Mouse (Mus musculus): Measurements from ENCODE around the gene Apoh. TPM values are rescaled to one million over a fixed set of nuclear protein-coding genes. Genes with fewer than 3 reads are reported as not detected.

Apoh gene
- polyA plus RNA-seq, 1 experiment: 0.06 TPM

GRCm38 (mm10) chr11:108378363-108378751, 35.2 kb downstream of the Apoh start:
- no peak overlapping the region for H3K4me3 ChIP-seq (ENCODE audit: insufficient read depth, poor library complexity, severe bottlenecking)
- H3K79me3 ChIP-seq (ENCODE audit: low read depth): no peaks in the 10 kb centered on the region
- H3K36me3 ChIP-seq (ENCODE audit: control insufficient read depth, insufficient read depth): no peaks in the 10 kb centered on the region
- TF ChIP-seq USF1 (IDR thresholded peaks at IDR 0.05; ENCODE audit: low read depth) (no peak), CTCF (IDR thresholded peaks at IDR 0.05; ENCODE audit: control insufficient read depth, insufficient read depth, insufficient read length) (no peak), MYOD1 (IDR thresholded peaks at IDR 0.05; ENCODE audit: control insufficient read depth, insufficient read length, low read depth) (no peak), MAX (IDR thresholded peaks at IDR 0.05) (no peak), CEBPB (IDR thresholded peaks at IDR 0.05; ENCODE audit: low read depth) (no peak), MYOG (IDR thresholded peaks at IDR 0.05; ENCODE audit: control insufficient read depth, extremely low read depth, insufficient read length) (no peak), FOSL1 (IDR thresholded peaks at IDR 0.05; ENCODE audit: insufficient read depth, low read length, poor library complexity, severe bottlenecking) (no peak)
- H3ac ChIP-seq (ENCODE audit: control insufficient read depth, insufficient read length, low read depth): no peak overlapping the region
- no peaks in the 10 kb centered on the region for H3K79me2 ChIP-seq (ENCODE audit: control insufficient read depth, insufficient read depth)
- no peaks in the 10 kb centered on the region for H3K27me3 ChIP-seq (ENCODE audit: control insufficient read depth, insufficient read depth, insufficient read length)

- Histone ChIP-seq H3K36me3 (ENCODE audit: control insufficient read depth, insufficient read depth) (no peaks in the 10 kb centered on the region), H3K4me3 (ENCODE audit: insufficient read depth, poor library complexity, severe bottlenecking) (no peak overlapping the region), H3K27me3 (ENCODE audit: control insufficient read depth, insufficient read depth, insufficient read length) (no peaks in the 10 kb centered on the region), H3ac (ENCODE audit: control insufficient read depth, insufficient read length, low read depth) (no peak overlapping the region), H3K79me2 (ENCODE audit: control insufficient read depth, insufficient read depth) (no peaks in the 10 kb centered on the region), H3K79me3 (ENCODE audit: low read depth) (no peaks in the 10 kb centered on the region)
- TF ChIP-seq MYOD1 (IDR thresholded peaks at IDR 0.05; ENCODE audit: control insufficient read depth, insufficient read length, low read depth) (no peak), USF1 (IDR thresholded peaks at IDR 0.05; ENCODE audit: low read depth) (no peak), MYOG (IDR thresholded peaks at IDR 0.05; ENCODE audit: control insufficient read depth, extremely low read depth, insufficient read length) (no peak), CTCF (IDR thresholded peaks at IDR 0.05; ENCODE audit: control insufficient read depth, insufficient read depth, insufficient read length) (no peak), FOSL1 (IDR thresholded peaks at IDR 0.05; ENCODE audit: insufficient read depth, low read length, poor library complexity, severe bottlenecking) (no peak), CEBPB (IDR thresholded peaks at IDR 0.05; ENCODE audit: low read depth) (no peak), MAX (IDR thresholded peaks at IDR 0.05) (no peak)
Observed at GRCm38 (mm10) chr11:108382664-108383063, 39.5 kb downstream of the Apoh start.

GRCm38 (mm10) chr11:108384920-108385665, 41.9 kb downstream of the Apoh start:
- Histone ChIP-seq H3K4me3 (ENCODE audit: insufficient read depth, poor library complexity, severe bottlenecking) (no peak overlapping the region), H3K27me3 (ENCODE audit: control insufficient read depth, insufficient read depth, insufficient read length) (no peaks in the 10 kb centered on the region), H3ac (ENCODE audit: control insufficient read depth, insufficient read length, low read depth) (no peak overlapping the region), H3K79me3 (ENCODE audit: low read depth) (no peaks in the 10 kb centered on the region), H3K79me2 (ENCODE audit: control insufficient read depth, insufficient read depth) (no peaks in the 10 kb centered on the region), H3K36me3 (ENCODE audit: control insufficient read depth, insufficient read depth) (no peaks in the 10 kb centered on the region)
- TF ChIP-seq MYOD1 (IDR thresholded peaks at IDR 0.05; ENCODE audit: control insufficient read depth, insufficient read length, low read depth) (no peak), USF1 (IDR thresholded peaks at IDR 0.05; ENCODE audit: low read depth) (no peak), MAX (IDR thresholded peaks at IDR 0.05) (no peak), CEBPB (IDR thresholded peaks at IDR 0.05; ENCODE audit: low read depth) (no peak), FOSL1 (IDR thresholded peaks at IDR 0.05; ENCODE audit: insufficient read depth, low read length, poor library complexity, severe bottlenecking) (no peak), MYOG (IDR thresholded peaks at IDR 0.05; ENCODE audit: control insufficient read depth, extremely low read depth, insufficient read length) (no peak), CTCF (IDR thresholded peaks at IDR 0.05; ENCODE audit: control insufficient read depth, insufficient read depth, insufficient read length) (no peak)

GRCm38 (mm10) chr11:108385666-108386024, 42.5 kb downstream of the Apoh start:
- no peak for TF ChIP-seq USF1 (IDR thresholded peaks at IDR 0.05; ENCODE audit: low read depth)
- TF ChIP-seq FOSL1 (IDR thresholded peaks at IDR 0.05; ENCODE audit: insufficient read depth, low read length, poor library complexity, severe bottlenecking): no peak
- TF ChIP-seq MYOG (IDR thresholded peaks at IDR 0.05; ENCODE audit: control insufficient read depth, extremely low read depth, insufficient read length): no peak
- TF ChIP-seq MAX (IDR thresholded peaks at IDR 0.05): no peak
- no peak for TF ChIP-seq CTCF (IDR thresholded peaks at IDR 0.05; ENCODE audit: control insufficient read depth, insufficient read depth, insufficient read length)
- TF ChIP-seq CEBPB (IDR thresholded peaks at IDR 0.05; ENCODE audit: low read depth): no peak
- TF ChIP-seq MYOD1 (IDR thresholded peaks at IDR 0.05; ENCODE audit: control insufficient read depth, insufficient read length, low read depth): no peak
- no peaks in the 10 kb centered on the region for H3K36me3 ChIP-seq (ENCODE audit: control insufficient read depth, insufficient read depth)

GRCm38 (mm10) chr11:108395061-108395460, 51.9 kb downstream of the Apoh start:
- H3K79me2 ChIP-seq (ENCODE audit: control insufficient read depth, insufficient read depth): no peaks in the 10 kb centered on the region
- no peaks in the 10 kb centered on the region for H3K36me3 ChIP-seq (ENCODE audit: control insufficient read depth, insufficient read depth)
- no peak overlapping the region for H3K4me3 ChIP-seq (ENCODE audit: insufficient read depth, poor library complexity, severe bottlenecking)
- peaks cover 3% of the 10 kb centered on the region for H3K27me3 ChIP-seq (ENCODE audit: control insufficient read depth, insufficient read depth, insufficient read length)
- no peak for TF ChIP-seq FOSL1 (IDR thresholded peaks at IDR 0.05; ENCODE audit: insufficient read depth, low read length, poor library complexity, severe bottlenecking)
- no peak for TF ChIP-seq MYOG (IDR thresholded peaks at IDR 0.05; ENCODE audit: control insufficient read depth, extremely low read depth, insufficient read length)
- no peak for TF ChIP-seq CTCF (IDR thresholded peaks at IDR 0.05; ENCODE audit: control insufficient read depth, insufficient read depth, insufficient read length)
- TF ChIP-seq MYOD1 (IDR thresholded peaks at IDR 0.05; ENCODE audit: control insufficient read depth, insufficient read length, low read depth): no peak
- no peak for TF ChIP-seq MAX (IDR thresholded peaks at IDR 0.05)
- no peak for TF ChIP-seq USF1 (IDR thresholded peaks at IDR 0.05; ENCODE audit: low read depth)
- no peak for TF ChIP-seq CEBPB (IDR thresholded peaks at IDR 0.05; ENCODE audit: low read depth)
- H3ac ChIP-seq (ENCODE audit: control insufficient read depth, insufficient read length, low read depth): no peak overlapping the region
- H3K79me3 ChIP-seq (ENCODE audit: low read depth): no peaks in the 10 kb centered on the region

More at GRCm38 (mm10) chr11:108385666-108386024, 42.5 kb downstream of the Apoh start:
- H3K79me3 ChIP-seq (ENCODE audit: low read depth): no peaks in the 10 kb centered on the region
- H3K27me3 ChIP-seq (ENCODE audit: control insufficient read depth, insufficient read depth, insufficient read length): no peaks in the 10 kb centered on the region
- H3K4me3 ChIP-seq (ENCODE audit: insufficient read depth, poor library complexity, severe bottlenecking): no peak overlapping the region
- no peaks in the 10 kb centered on the region for H3K79me2 ChIP-seq (ENCODE audit: control insufficient read depth, insufficient read depth)
- H3ac ChIP-seq (ENCODE audit: control insufficient read depth, insufficient read length, low read depth): no peak overlapping the region
